Mouse (Mus musculus): ENCODE measurements at regions not wholly inside any gene's neighbourhood (a gene's known extent, or its start where the extent isn't known, plus 50 kb on each side); places are given as distances from the start of the nearest gene placed in this dataset.

DNA sequence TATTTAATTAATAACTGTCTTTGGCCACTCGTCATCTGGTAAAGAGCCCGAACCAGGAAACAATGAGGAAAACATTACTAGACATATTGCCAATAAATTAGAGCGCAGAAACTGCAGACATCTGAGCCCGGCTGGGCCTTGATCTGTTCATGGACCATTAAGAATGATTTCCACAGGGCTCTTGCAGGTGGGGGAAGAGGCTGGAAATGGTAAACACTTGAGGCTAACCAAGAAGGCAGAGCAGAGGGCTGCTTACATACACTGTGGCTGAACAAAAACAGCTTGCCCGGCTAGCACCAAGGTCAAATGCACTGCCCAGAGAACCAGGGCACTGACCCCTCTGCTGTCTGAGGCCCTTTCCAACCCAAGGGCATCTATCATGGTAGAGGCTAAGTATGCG is 115.5 kb upstream of the Twist2 start:
- Histone ChIP-seq H3K36me3 (replicated peaks in 1 of 2; ENCODE audit: control insufficient read depth in 1 of 2, insufficient read depth in 1 of 2, low read length in 1 of 2) (no peaks in the 10 kb centered on the region), H3K9me3 (replicated peaks; ENCODE audit: low read length) (peaks cover 2% of the 10 kb centered on the region), H3K4me1 (ENCODE audit: control insufficient read depth in 1 of 2, insufficient read depth in 2 of 2) (peaks cover 5 to 6% of the 10 kb centered on the region in 2 experiments; a peak in 2 of 4 replicates), H3K27ac (ENCODE audit: insufficient read depth, low read depth) (no peak overlapping the region), H3K9ac (ENCODE audit: insufficient read depth, low read depth) (no peak overlapping the region), H3K27me3 (replicated peaks) (peaks cover 22% of the 10 kb centered on the region), H3K4me2 (ENCODE audit: insufficient read depth, low read depth, poor library complexity, severe bottlenecking) (no peak overlapping the region), H3K79me2 (replicated peaks; ENCODE audit: control insufficient read depth, extremely low read depth, insufficient read depth, poor library complexity, severe bottlenecking) (no peaks in the 10 kb centered on the region), H3K4me3 (replicated peaks in 1 of 3; ENCODE audit: low read depth in 2 of 3, low read length in 2 of 3, poor library complexity in 1 of 3) (no peak overlapping the region)
- TF ChIP-seq KAT2A (IDR thresholded peaks at IDR 0.05; ENCODE audit: insufficient replicate concordance, low read length) = no peak
- no peak for TF ChIP-seq HCFC1 (IDR thresholded peaks at IDR 0.05; ENCODE audit: low read depth, low read length)
- TF ChIP-seq USF2 (conservative IDR thresholded peaks at IDR 0.05; ENCODE audit: low read depth, low read length) = no peak
- no peak for TF ChIP-seq PAX5 (IDR thresholded peaks at IDR 0.05; ENCODE audit: low read length)
- no peak for TF ChIP-seq POLR2A (IDR thresholded peaks at IDR 0.05; ENCODE audit: low read depth, low read length)
- TF ChIP-seq CTCF (conservative IDR thresholded peaks at IDR 0.05 in 1 of 2, IDR thresholded peaks at IDR 0.05 in 1 of 2; ENCODE audit: low read depth in 2 of 2, low read length in 2 of 2) = no peak
- TF ChIP-seq NRF1 (IDR thresholded peaks at IDR 0.05; ENCODE audit: low read depth, low read length) = no peak
- no peak for TF ChIP-seq BHLHE40 (IDR thresholded peaks at IDR 0.05; ENCODE audit: low read depth, low read length)
- TF ChIP-seq POLR2AphosphoS2 (IDR thresholded peaks at IDR 0.05; ENCODE audit: low read depth, low read length) = no peak
- in situ Hi-C loops (cut with MboI; ENCODE audit: low pct_ligation_motif_present, low pct_unique_long_range_greater_than_20kb, low sequenced_read_pairs) (no loop called here), dilution Hi-C loops (cut with MboI; ENCODE audit: extremely low pct_ligation_motif_present, extremely low pct_unique_long_range_greater_than_20kb, low sequenced_read_pairs) (no loop called here)
- DNase-seq (ENCODE audit: extremely low read depth) = no peak

DNA sequence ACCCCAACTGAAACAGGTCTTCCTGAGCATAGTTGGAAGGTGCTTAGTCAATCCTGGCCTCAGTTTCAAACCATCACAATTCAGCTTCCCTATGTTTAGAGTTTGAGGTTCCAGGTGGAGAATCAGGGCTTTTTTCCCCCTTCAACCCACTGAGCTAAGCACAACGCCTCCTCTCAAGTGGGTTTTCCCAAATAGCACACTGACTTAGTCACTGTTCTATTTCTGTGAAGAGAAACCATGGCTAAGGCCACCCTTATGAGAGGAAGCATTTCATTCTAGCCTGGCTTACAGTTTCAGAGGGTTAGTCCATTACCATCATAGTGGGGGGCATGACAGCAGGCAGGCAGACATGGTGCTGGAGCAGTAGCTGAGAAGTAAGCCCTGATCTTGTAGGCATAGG is 109.7 kb upstream of the Twist2 start:
- DNase-seq (ENCODE audit: extremely low read depth) = no peak
- H3K27me3 ChIP-seq (replicated peaks) = peaks cover 43% of the 10 kb centered on the region
- no peak overlapping the region for H3K4me3 ChIP-seq (replicated peaks in 1 of 3; ENCODE audit: low read depth in 2 of 3, low read length in 2 of 3, poor library complexity in 1 of 3)
- dilution Hi-C loops (cut with MboI; ENCODE audit: extremely low pct_ligation_motif_present, extremely low pct_unique_long_range_greater_than_20kb, low sequenced_read_pairs) (no loop called here), in situ Hi-C loops (cut with MboI; ENCODE audit: low pct_ligation_motif_present, low pct_unique_long_range_greater_than_20kb, low sequenced_read_pairs) (no loop called here)
- no peaks in the 10 kb centered on the region for H3K79me2 ChIP-seq (replicated peaks; ENCODE audit: control insufficient read depth, extremely low read depth, insufficient read depth, poor library complexity, severe bottlenecking)
- no peaks in the 10 kb centered on the region for H3K4me1 ChIP-seq (ENCODE audit: control insufficient read depth in 1 of 2, insufficient read depth in 2 of 2)
- peaks cover 4% of the 10 kb centered on the region for H3K9me3 ChIP-seq (replicated peaks; ENCODE audit: low read length)
- H3K4me2 ChIP-seq (ENCODE audit: insufficient read depth, low read depth, poor library complexity, severe bottlenecking) = no peak overlapping the region
- H3K9ac ChIP-seq (ENCODE audit: insufficient read depth, low read depth) = no peak overlapping the region
- TF ChIP-seq ZMIZ1 (IDR thresholded peaks at IDR 0.05; ENCODE audit: low read depth, low read length) = no peak
- TF ChIP-seq CHD1 (IDR thresholded peaks at IDR 0.05; ENCODE audit: low read depth, low read length) = no peak
- TF ChIP-seq SIN3A (IDR thresholded peaks at IDR 0.05; ENCODE audit: low read length) = no peak
- no peak for TF ChIP-seq RCOR1 (conservative IDR thresholded peaks at IDR 0.05; ENCODE audit: low read depth, low read length)
- no peak for TF ChIP-seq MEF2A (IDR thresholded peaks at IDR 0.05; ENCODE audit: borderline replicate concordance, low read depth, low read length)
- no peak for TF ChIP-seq MAX (IDR thresholded peaks at IDR 0.05; ENCODE audit: low read length)
- TF ChIP-seq MXI1 (IDR thresholded peaks at IDR 0.05; ENCODE audit: low read depth, low read length) = no peak
- no peak for TF ChIP-seq USF2 (conservative IDR thresholded peaks at IDR 0.05; ENCODE audit: low read depth, low read length)
- no peak for TF ChIP-seq POLR2A (IDR thresholded peaks at IDR 0.05; ENCODE audit: low read depth, low read length)
- TF ChIP-seq UBTF (IDR thresholded peaks at IDR 0.05; ENCODE audit: low read depth, low read length) = no peak
- TF ChIP-seq ELF1 (IDR thresholded peaks at IDR 0.05; ENCODE audit: low read depth, low read length) = no peak
- no peak for TF ChIP-seq USF1 (IDR thresholded peaks at IDR 0.05; ENCODE audit: low read depth, low read length)
- TF ChIP-seq POLR2AphosphoS2 (IDR thresholded peaks at IDR 0.05; ENCODE audit: low read depth, low read length) = no peak
- no peak for TF ChIP-seq ZNF384 (IDR thresholded peaks at IDR 0.05; ENCODE audit: low read depth, low read length)
- no peak for TF ChIP-seq KAT2A (IDR thresholded peaks at IDR 0.05; ENCODE audit: insufficient replicate concordance, low read length)
- TF ChIP-seq EP300 (IDR thresholded peaks at IDR 0.05; ENCODE audit: low read length) = no peak
- TF ChIP-seq IRF4 (IDR thresholded peaks at IDR 0.05; ENCODE audit: low read depth, low read length) = no peak
- TF ChIP-seq PAX5 (IDR thresholded peaks at IDR 0.05; ENCODE audit: low read length) = no peak
- no peak for TF ChIP-seq NRF1 (IDR thresholded peaks at IDR 0.05; ENCODE audit: low read depth, low read length)
- H3K27ac ChIP-seq (ENCODE audit: insufficient read depth, low read depth) = no peak overlapping the region
- H3K36me3 ChIP-seq (replicated peaks in 1 of 2; ENCODE audit: control insufficient read depth in 1 of 2, insufficient read depth in 1 of 2, low read length in 1 of 2) = no peaks in the 10 kb centered on the region

Measured in CH12.LX (cell line).